Comparison of ENCODE assay signal across 8 mouse cellular contexts in the genomic region with DNA sequence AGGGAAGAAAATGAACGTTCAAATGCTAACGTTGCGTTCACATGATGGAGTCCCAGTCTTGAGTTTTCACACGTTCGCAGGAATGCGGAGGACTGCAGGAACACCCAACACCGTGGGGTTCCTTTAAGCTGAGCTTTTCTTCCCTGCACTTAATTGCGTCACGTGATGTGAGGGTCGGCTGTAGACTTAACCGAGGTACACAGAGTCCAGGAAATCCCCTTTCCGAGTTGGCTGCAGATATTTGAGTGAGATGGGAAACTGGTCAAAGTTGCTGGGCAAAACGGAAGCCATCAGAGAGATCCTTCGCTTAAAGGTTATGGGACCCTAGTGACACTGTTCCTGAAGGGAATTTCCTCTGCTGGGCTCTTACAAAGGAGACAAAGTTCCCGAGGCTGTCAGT.
A peak's percentile ranks its signal among the peaks of the same experiment; 100 is the strongest.
DNase-seq lines count a peak whose midpoint lies in the region; ATAC-seq and TF ChIP-seq lines count a peak whose summit lies in the region.

No protein-coding gene starts in this region.

- DNase-seq in liver, embryonic 11.5 days (ENCODE audit: low spot score), result no peak
- DNase-seq in liver, postnatal 0 days, result no peak
- DNase-seq in forebrain, embryonic 11.5 days (ENCODE audit: low spot score), result no peak
- peak; percentile 54 for DNase-seq in kidney, adult 9 months
- DNase-seq in natural killer cell, adult 2 months (ENCODE audit: low spot score in 2 of 2), result no peak
- DNase-seq in spleen, adult 18-20 months, result no peak
- no peak for DNase-seq in frontal cortex, postnatal 14 days (ENCODE audit: low spot score in 2 of 2)

- H3K27me3 ChIP-seq in liver, embryonic 11.5 days (replicated peaks; ENCODE audit: control insufficient read depth, insufficient read depth, low read length), result no peaks in the 10 kb centered on the region
- no peaks in the 10 kb centered on the region for H3K27me3 ChIP-seq in liver, postnatal 0 days (ENCODE audit: insufficient read depth, low read length)
- no peaks in the 10 kb centered on the region for H3K27me3 ChIP-seq in forebrain, embryonic 11.5 days (ENCODE audit: control insufficient read depth, insufficient read depth, low read length)
- no peaks in the 10 kb centered on the region for H3K27me3 ChIP-seq in neural tube, embryonic 13.5 days

- no peak overlapping the region for H3K4me3 ChIP-seq in liver, embryonic 11.5 days (ENCODE audit: low read depth, low read length)
- no peak overlapping the region for H3K4me3 ChIP-seq in liver, postnatal 0 days (ENCODE audit: low read depth, low read length)
- no peak overlapping the region for H3K4me3 ChIP-seq in forebrain, embryonic 11.5 days (ENCODE audit: low read depth, low read length)
- H3K4me3 ChIP-seq in neural tube, embryonic 13.5 days, result no peak overlapping the region

- no peaks in the 10 kb centered on the region for H3K36me3 ChIP-seq in liver, embryonic 11.5 days (ENCODE audit: control insufficient read depth, insufficient read depth, low read length)
- H3K36me3 ChIP-seq in liver, postnatal 0 days (replicated peaks; ENCODE audit: insufficient read depth, low read length), result no peaks in the 10 kb centered on the region
- no peaks in the 10 kb centered on the region for H3K36me3 ChIP-seq in forebrain, embryonic 11.5 days (ENCODE audit: control insufficient read depth, insufficient read depth, low read length)
- no peaks in the 10 kb centered on the region for H3K36me3 ChIP-seq in neural tube, embryonic 13.5 days

- H3K9ac ChIP-seq in liver, embryonic 11.5 days (ENCODE audit: low read depth, low read length), result no peak overlapping the region
- no peak overlapping the region for H3K9ac ChIP-seq in liver, postnatal 0 days (replicated peaks)
- no peak overlapping the region for H3K9ac ChIP-seq in forebrain, embryonic 11.5 days (ENCODE audit: low read length)
- no peak overlapping the region for H3K9ac ChIP-seq in neural tube, embryonic 13.5 days

- H3K4me1 ChIP-seq in liver, embryonic 11.5 days (replicated peaks; ENCODE audit: control insufficient read depth, insufficient read depth, low read length), result peaks cover 5% of the 10 kb centered on the region; the same call in 1 of the 2 replicates
- no peaks in the 10 kb centered on the region for H3K4me1 ChIP-seq in liver, postnatal 0 days (ENCODE audit: insufficient read depth)
- H3K4me1 ChIP-seq in forebrain, embryonic 11.5 days (replicated peaks; ENCODE audit: control insufficient read depth, insufficient read depth, low read length), result no peaks in the 10 kb centered on the region; the same call in 1 of the 2 replicates
- H3K4me1 ChIP-seq in neural tube, embryonic 13.5 days (replicated peaks), result peaks cover 11% of the 10 kb centered on the region

- ATAC-seq in liver, embryonic 11.5 days (replicated peaks; ENCODE audit: low FRiP score), result peak; percentile 40; the same call in 1 of the 2 replicates
- no peak for ATAC-seq in liver, postnatal 0 days
- peak; percentile 49; the same call in 1 of the 2 replicates for ATAC-seq in forebrain, embryonic 11.5 days (replicated peaks; ENCODE audit: low FRiP score)
- ATAC-seq in neural tube, embryonic 13.5 days (ENCODE audit: low read depth), result no peak

- no peak for TF ChIP-seq EP300 in liver, postnatal 0 days (IDR thresholded peaks at IDR 0.05; ENCODE audit: low read depth)

- no peak overlapping the region for H3K27ac ChIP-seq in liver, embryonic 11.5 days (ENCODE audit: low read depth, low read length)
- H3K27ac ChIP-seq in liver, postnatal 0 days (ENCODE audit: low read depth), result no peak overlapping the region
- H3K27ac ChIP-seq in forebrain, embryonic 11.5 days (ENCODE audit: low read depth, low read length), result no peak overlapping the region
- no peak overlapping the region for H3K27ac ChIP-seq in neural tube, embryonic 13.5 days (replicated peaks)

- 12% methylated on average over 15 of the region's 15 CpGs for WGBS in liver, embryonic 11.5 days
- 9% methylated on average over 15 of the region's 15 CpGs for WGBS in liver, postnatal 0 days (ENCODE audit: insufficient replicate concordance)
- WGBS in forebrain, embryonic 11.5 days, result 8% methylated on average over 15 of the region's 15 CpGs
- 10% methylated on average over 15 of the region's 15 CpGs for WGBS in neural tube, embryonic 13.5 days

- peak overlapping the region; percentile 44 for H3K4me2 ChIP-seq in liver, embryonic 11.5 days
- no peak overlapping the region for H3K4me2 ChIP-seq in liver, postnatal 0 days (ENCODE audit: low read depth, low read length)
- peak overlapping the region; percentile 6; the same call in 1 of the 2 replicates for H3K4me2 ChIP-seq in forebrain, embryonic 11.5 days (ENCODE audit: low read depth, low read length, severe bottlenecking)
- H3K4me2 ChIP-seq in neural tube, embryonic 13.5 days, result peak overlapping the region; percentile 39

- H3K9me3 ChIP-seq in liver, embryonic 11.5 days (ENCODE audit: control insufficient read depth, low read length), result no peaks in the 10 kb centered on the region
- no peaks in the 10 kb centered on the region for H3K9me3 ChIP-seq in liver, postnatal 0 days (ENCODE audit: low read length)
- H3K9me3 ChIP-seq in forebrain, embryonic 11.5 days (ENCODE audit: control insufficient read depth, low read length), result no peaks in the 10 kb centered on the region
- no peaks in the 10 kb centered on the region for H3K9me3 ChIP-seq in neural tube, embryonic 13.5 days

- TF ChIP-seq CTCF in liver, postnatal 0 days (IDR thresholded peaks at IDR 0.05; ENCODE audit: low read depth), result no peak

Comparison
In these comparisons a context has a peak if more than half of its experiments do, and no peak if none do; other contexts are left out.
1. ATAC-seq: peak in liver, embryonic 11.5 days (single experiment) and forebrain, embryonic 11.5 days (single experiment); none in liver, postnatal 0 days (single experiment) and neural tube, embryonic 13.5 days (single experiment).